Mouse (Mus musculus): ENCODE results near the gene Fam129b.

The Fam129b gene

DNA sequence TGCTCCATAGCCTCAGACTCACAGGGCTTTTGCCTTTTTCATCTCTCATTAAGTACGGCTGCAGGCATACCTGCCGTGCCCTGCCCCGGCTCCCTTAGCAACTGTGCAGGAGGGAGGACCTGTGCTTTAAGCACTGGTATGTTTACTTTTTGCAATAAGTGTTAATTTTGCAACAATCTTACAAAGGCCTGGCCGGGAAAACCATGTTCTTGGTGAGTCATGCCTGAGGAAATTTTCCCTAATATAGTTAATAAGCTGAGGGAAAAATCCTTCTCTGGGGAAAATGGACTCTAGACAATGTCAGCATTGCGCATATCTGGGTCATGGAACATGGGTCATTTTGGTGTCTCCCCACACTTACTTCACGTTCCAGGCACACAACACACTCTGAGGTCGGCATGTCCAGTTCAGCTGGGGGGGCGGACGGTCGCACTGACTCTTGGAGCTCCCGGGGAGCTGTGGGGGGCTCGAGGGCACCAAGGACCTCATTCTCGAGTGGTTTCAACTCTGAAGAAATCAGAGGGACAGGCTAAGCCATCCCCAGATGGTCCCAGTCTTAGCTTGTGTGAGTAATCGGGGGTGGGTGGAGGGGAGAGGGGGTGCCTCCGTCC, 51.8 kb downstream of the Fam129b start:
- no peak for DNase-seq

GRCm38 (mm10) chr2:32928235-32928946, 52.5 kb downstream of the Fam129b start:
- peak; percentile 80 for DNase-seq

GRCm38 (mm10) chr2:32928947-32929829, 53.3 kb downstream of the Fam129b start:
- DNase-seq: no peak

DNA sequence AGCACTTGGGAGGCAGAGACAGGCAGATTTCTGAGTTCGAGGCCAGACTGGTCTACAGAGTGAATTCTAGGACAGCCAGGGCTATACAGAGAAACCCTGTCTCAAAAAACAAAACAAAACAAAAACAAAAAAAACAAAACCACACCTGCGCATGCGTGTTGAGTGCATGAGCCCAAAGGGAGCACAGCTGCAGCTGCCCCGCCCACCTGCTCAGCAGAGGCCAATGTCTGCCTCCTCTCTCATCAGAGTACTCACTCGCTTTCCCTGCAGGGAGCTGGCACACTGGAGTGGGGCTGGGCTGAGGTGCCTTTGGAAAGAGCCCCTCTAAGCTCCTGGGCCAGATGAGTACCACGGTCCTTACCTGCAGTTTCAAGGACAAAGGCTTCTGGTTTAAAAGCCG, 55.8 kb downstream of the Fam129b start:
- DNase-seq: no peak

DNA sequence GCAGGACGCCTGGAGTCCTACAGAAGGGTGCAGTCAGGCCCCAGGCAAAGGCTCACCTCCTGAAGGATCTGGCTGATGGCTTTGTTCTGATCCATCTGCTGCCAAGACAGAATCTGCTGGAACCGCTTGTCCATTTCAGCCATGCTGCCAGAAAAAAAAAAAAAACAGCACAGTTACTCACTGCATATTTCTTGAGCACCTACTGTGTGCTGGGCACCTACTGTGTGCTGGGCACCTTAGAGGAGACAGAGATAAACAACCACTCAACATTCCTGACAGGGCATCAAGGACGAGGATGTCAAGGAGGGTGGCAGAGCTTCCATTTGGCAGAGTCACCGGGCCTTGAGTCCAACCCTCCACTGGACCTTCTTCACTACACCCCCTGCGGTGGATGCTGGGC, 62.8 kb downstream of the Fam129b start:
- no peak for DNase-seq

GRCm38 (mm10) chr2:32939418-32939817, 63.5 kb downstream of the Fam129b start:
- peak; percentile 53 for DNase-seq

GRCm38 (mm10) chr2:32940483-32940882, 64.6 kb downstream of the Fam129b start:
- no peak for DNase-seq

- DNase-seq: no peak
Measured at GRCm38 (mm10) chr2:32947454-32947853, 71.5 kb downstream of the Fam129b start.

DNA sequence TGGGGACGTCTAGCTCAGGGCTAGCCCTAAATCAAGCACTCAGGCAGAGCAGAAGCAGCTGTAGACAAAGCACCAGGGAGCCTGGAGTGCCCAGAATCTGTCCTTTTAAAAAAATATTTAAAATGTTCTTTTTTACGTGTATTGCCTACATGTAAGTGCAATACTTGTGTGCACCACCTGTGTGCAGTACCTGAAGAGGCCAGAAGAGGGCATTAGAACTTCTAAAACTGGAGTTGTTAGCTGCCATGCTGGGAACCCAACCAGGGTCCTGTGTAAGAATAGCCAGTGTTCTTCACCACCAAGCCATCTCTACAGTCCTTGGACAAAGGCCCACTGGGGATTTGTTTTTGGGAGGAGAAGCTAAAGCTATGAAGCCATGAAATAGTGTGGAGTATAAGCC, 78.7 kb downstream of the Fam129b start:
- DNase-seq: no peak

- DNase-seq: peak; percentile 44
Measured at GRCm38 (mm10) chr2:32957344-32957743, 81.4 kb downstream of the Fam129b start.

DNA sequence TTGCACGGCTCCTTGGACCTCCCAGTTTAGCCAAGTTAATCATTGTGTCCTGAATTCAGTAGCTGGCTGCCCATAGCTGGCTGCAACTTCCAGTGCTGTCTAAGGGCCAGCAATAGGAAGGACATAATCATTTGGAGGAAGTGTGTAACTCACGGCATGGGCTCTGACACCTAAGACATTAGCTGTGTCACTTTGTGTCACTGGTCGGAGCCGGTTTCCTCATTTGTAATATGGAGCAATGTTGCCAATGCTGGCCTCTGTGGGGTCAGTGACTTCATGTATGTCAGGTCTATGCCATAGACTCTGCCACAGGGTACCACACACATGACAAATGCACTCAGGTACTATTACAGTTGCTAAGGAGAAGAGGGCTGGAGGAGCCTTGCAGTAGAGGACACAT, 84.4 kb downstream of the Fam129b start:
- no peak for DNase-seq

DNA sequence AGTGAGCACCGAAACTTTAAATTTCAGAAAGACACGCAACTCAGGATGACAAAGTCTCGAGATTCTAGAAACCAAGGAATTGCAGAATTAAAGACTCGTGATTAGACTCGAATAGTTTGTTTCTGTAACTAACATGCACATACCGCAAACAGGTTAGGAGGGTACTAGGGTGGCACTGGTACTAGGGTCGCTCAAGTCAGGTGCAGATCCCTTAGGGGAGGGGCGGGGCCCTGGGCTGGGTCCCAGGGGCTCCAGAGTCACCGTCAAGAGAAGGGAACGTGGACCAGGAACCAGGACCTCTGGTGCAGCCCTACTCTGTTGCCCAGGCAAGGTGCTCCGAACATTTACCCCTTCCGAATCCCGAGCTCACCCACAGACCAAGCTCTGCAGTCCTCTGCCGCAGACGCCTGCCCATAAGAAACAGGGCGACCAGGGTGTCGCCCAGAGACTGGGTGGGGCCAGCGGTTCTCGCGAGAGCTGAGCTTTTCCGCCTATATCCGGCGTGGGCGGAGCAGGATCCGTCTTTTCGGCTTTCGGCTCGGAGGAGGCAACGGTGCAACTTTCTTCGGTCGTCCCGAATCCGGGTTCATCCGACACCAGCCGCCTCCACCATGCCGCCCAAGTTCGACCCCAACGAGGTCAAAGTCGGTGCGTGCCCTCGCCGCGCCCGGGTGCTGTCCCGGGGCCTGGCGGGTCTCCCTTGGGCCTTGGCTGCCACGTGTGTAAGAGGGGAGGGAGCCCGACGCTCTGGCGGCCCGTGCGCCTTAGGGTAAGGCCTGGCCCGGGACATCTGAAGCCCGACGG, 85.5 kb downstream of the Fam129b start, which contains the start of the genes Rpl12 and Lrsam1:
TSS of gene Rpl12 (plus strand) at position 368 of the 804 bp plus-strand sequence.
TSS of gene Lrsam1 (minus strand) at position 423 of the 804 bp plus-strand sequence.
- DNase-seq: peak; percentile 96

- no peak for DNase-seq
Measured at GRCm38 (mm10) chr2:32962062-32962874, 86.4 kb downstream of the Fam129b start.

- DNase-seq: no peak
Measured at GRCm38 (mm10) chr2:32962875-32963220, 86.9 kb downstream of the Fam129b start.

- no peak for DNase-seq
Measured at GRCm38 (mm10) chr2:32963544-32963943, 87.6 kb downstream of the Fam129b start.

DNA sequence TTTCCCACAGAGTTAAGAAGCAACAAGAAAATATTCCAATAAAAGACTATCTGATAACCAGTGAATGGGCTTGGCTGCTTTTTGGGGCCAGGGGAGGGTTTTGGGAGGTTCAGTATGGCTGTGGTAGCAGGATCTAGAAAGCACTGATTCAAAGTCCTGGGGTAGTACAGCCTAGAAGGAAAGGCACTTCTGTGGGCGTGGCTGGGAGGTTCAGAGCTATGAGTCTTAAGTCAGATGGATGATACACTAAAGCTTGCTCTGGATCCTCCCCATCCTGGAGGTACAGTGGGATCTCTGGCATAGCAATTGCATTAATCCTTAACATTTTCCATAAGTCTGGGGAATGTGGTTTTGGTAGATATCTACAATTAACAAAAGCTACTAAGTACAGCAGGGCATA, 88.1 kb downstream of the Fam129b start:
- DNase-seq: no peak

- DNase-seq: no peak
Measured at GRCm38 (mm10) chr2:32964659-32965457, 88.9 kb downstream of the Fam129b start.

DNA sequence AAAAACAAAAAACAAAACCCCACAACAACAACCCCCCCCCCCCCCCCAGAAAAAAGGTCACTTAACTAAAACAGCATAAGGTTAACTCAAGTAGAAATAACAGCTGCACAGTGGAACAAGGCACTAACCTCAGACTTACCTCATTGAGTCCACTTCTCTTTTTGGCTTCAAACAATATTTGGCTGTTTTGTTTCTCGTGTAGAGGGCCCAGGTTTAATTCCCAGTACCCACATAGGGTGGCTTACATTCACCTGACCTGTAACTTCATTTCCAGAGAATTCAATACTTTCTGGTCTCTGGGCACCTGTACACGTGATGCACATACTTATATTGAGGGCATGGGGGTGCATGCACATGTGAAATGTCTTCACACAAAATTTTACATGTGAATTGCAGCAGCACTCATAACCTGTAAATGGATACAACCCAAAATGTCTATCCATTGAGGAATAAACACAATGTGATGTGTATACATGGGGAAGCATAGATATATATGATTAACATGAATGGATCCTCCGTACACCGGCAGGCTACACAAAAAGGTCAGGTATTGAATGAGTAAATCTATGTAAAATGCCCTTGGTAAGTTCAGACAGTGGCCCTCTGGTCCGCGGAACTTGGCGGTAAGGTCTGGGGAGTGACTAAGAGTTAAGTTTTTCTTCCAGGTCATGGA, 89.7 kb downstream of the Fam129b start:
- no peak for DNase-seq

GRCm38 (mm10) chr2:32966184-32966688, 90.3 kb downstream of the Fam129b start:
- DNase-seq: no peak

All from kidney, postnatal 14 days (tissue).